Mouse (Mus musculus) heart, embryonic 10.5 days (tissue): ENCODE results near the gene Zfp551. TPM values are rescaled to one million over a fixed set of nuclear protein-coding genes. Genes with fewer than 3 reads are reported as not detected.

Source experiments
- DNase-seq: peaks from one replicate; pipeline ENCODE4 v3.0.0-alpha.2; 2017; ENCODE audit warnings: low spot score
- H3K27ac ChIP-seq: fragments of 300-500 bp; sonication (generic); 2 replicates; pipeline ENCODE4 v1.5.1; 2016; ENCODE audit warnings: mild to moderate bottlenecking
- H3K27me3 ChIP-seq: fragments of 300-500 bp; sonication (generic); 2 replicates; pipeline ENCODE4 v1.6.1; 2016; ENCODE audit warnings: mild to moderate bottlenecking; ENCODE audit not compliant: poor library complexity, insufficient read depth, severe bottlenecking
- H3K36me3 ChIP-seq: fragments of 300-500 bp; sonication (generic); 2 replicates; pipeline ENCODE4 v1.6.1; 2016; ENCODE audit warnings: mild to moderate bottlenecking, moderate library complexity
- H3K4me1 ChIP-seq: fragments of 300-500 bp; sonication (generic); 2 replicates; pipeline ENCODE4 v1.6.1; 2016; ENCODE audit warnings: mild to moderate bottlenecking
- H3K4me3 ChIP-seq: fragments of 300-500 bp; sonication (generic); 2 replicates; pipeline ENCODE4 v1.5.1; 2016; ENCODE audit warnings: mild to moderate bottlenecking, moderate library complexity
- H3K9me3 ChIP-seq: fragments of 300-500 bp; sonication (generic); 2 replicates; pipeline ENCODE4 v1.6.1; 2016; ENCODE audit warnings: mild to moderate bottlenecking, moderate library complexity
- WGBS: fragments of 180-500 bp; shearing (Covaris S2); methylation state at CpG from one replicate; pipeline ENCODE4 v1.1.7; 2016; 5-methylcytosine and 5-hydroxymethylcytosine counted together
- polyA plus RNA-seq: library from polyadenylated mRNA; unstranded; fragments of >200 nt; fragmentation: Nextera tagmentation; extraction: Ambion mirVana; gene quantifications from 2 replicates; pipeline ENCODE4 v1.2.1, GENCODE M21; 2016

Gene Zfp551
- polyA plus RNA-seq, result 2.5 and 3.0 TPM in 2 replicates

DNA sequence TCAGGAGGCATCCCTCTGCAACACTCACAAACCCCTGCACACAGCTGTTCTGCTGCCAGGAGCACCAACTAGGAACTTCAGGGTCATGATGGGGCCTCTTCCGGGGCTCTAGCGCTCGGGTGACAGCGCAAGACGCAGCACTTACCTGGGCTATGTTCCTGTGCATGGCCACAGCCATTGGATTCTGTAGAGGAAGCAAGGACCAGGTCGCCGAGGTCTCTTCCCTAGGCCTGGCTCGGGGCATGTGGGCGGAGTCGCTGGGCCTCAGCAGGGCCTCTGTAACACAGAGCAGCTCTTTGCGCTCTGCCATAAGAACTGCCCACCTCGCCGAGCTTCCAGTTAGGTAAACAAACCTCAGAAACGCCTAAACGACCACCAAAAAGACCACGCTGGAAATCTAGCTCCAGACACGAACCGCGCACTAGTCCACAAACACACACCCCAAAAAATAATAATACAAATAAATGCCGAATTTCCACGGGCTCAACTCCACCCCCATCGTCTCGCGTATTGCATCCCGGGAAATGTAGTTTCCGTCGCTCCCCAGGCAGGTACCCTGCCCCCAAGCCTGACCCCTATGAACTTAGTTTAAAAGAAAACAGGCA lies at the start of gene Zfp551:
Gene Zfp551, minus strand, starts transcription at position 507 of the 605 bp plus-strand sequence.
- H3K4me3 ChIP-seq, result peak within 1 kb of the TSS; percentile 69
- H3K36me3 ChIP-seq, result peaks cover 2% of the 10 kb centered on the region; the same call in 1 of the 2 replicates
- H3K27me3 ChIP-seq, result no peaks in the 10 kb centered on the region
- H3K9me3 ChIP-seq, result no peaks in the 10 kb centered on the region
- peak; percentile 91 for DNase-seq
- under 1% methylated on average over 27 of the region's 27 CpGs for WGBS
- peak within 1 kb of the TSS; percentile 89 for H3K27ac ChIP-seq
- H3K4me1 ChIP-seq, result peaks cover 10% of the 10 kb centered on the region; the same call in 1 of the 2 replicates

DNA sequence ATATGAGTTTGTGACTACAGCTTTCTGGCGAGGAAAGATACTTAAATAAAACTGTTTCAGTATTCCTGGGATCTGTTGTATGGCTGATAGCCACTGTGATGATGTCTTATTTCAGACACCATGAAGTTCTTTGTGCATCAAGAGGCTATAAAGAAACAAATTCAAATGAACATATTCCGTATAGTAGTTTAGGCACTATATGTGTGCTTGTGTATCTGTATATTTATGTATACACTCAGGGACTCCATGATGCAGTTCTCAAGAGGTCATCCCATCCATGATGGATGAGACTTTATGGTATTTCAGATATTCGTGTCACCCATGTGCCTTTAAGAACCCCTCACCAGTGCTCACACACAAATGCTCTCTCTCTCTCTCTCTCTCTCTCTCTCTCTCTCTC lies 304 bp upstream of the Zfp551 start:
- H3K36me3 ChIP-seq, result peaks cover 2% of the 10 kb centered on the region; the same call in 1 of the 2 replicates
- peak overlapping the region; percentile 89; the same call in 1 of the 2 replicates for H3K27ac ChIP-seq
- peak overlapping the region; percentile 69 for H3K4me3 ChIP-seq
- H3K27me3 ChIP-seq, result no peaks in the 10 kb centered on the region
- no peaks in the 10 kb centered on the region for H3K9me3 ChIP-seq
- DNase-seq, result no peak
- H3K4me1 ChIP-seq, result peaks cover 10% of the 10 kb centered on the region; the same call in 1 of the 2 replicates
- 58% methylated on average over 3 of the region's 3 CpGs for WGBS

DNA sequence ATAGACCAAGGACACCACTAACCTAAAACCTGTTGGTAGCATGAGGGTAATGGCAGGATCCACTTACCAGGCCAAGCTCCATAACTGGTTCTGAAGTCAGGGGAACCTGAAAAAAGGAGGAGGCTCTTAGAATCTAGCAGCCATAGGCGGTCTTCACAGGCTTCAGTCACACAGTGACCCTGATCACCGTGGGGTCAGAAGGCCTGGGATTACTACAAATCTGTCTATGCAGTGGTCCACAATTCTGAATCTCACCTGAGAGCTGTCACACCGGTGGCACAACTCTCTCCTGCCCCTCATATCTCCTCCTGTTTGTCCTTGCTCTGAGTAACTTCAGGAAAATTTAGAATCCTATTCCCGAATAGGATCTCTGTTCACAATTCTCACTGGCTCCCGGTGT lies 810 bp downstream of the Zfp551 start:
- no peaks in the 10 kb centered on the region for H3K27me3 ChIP-seq
- H3K4me3 ChIP-seq, result peak overlapping the region; percentile 69
- H3K27ac ChIP-seq, result peak overlapping the region; percentile 89
- H3K9me3 ChIP-seq, result no peaks in the 10 kb centered on the region
- H3K36me3 ChIP-seq, result peaks cover 8% of the 10 kb centered on the region
- 50% methylated on average over 5 of the region's 5 CpGs for WGBS
- DNase-seq, result no peak
- H3K4me1 ChIP-seq, result peaks cover 10% of the 10 kb centered on the region; the same call in 1 of the 2 replicates

DNA sequence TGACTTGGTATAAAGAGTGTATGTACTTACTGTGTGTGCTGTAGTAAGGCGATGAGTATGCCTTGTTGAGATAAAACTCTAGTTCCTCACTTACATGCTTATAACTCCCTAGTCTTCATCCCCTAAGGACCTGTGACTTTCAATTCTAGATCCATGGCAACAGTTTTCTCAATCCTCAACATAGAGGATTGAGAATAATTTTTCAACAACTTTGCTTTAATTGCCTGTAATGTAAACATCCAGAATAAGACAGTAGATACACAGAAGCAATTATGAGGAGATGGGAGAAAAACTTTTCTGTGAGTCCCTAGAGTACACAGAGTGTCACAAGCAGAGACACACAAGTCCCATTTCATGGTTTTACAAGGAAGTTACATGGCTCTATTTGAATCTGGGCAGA lies 53.4 kb downstream of the Zfp551 start, which contains the start of gene Vmn1r84:
Gene Vmn1r84, minus strand, starts transcription at position 101 of the 400 bp plus-strand sequence.
- H3K36me3 ChIP-seq, result no peaks in the 10 kb centered on the region
- WGBS, result 47% methylated on average over 1 of the region's 1 CpGs
- no peaks in the 10 kb centered on the region for H3K27me3 ChIP-seq
- H3K4me1 ChIP-seq, result no peaks in the 10 kb centered on the region
- H3K4me3 ChIP-seq, result no peak within 1 kb of the TSS
- DNase-seq, result no peak
- no peaks in the 10 kb centered on the region for H3K9me3 ChIP-seq
- H3K27ac ChIP-seq, result no peak within 1 kb of the TSS

Other genes with a start within 250 kb of the Zfp551 start
- not detected in 2 replicates for gene Vmn1r80, start 233.5 kb downstream of the Zfp551 start, polyA plus RNA-seq
- not detected in 2 replicates for gene Vmn1r81, start 154.5 kb downstream of the Zfp551 start, polyA plus RNA-seq
- not detected in 2 replicates for gene Vmn1r82, start 122.3 kb downstream of the Zfp551 start, polyA plus RNA-seq
- not detected in 2 replicates for gene Vmn1r83, start 93.3 kb downstream of the Zfp551 start, polyA plus RNA-seq
- gene Vmn1r84, start 53.5 kb downstream of the Zfp551 start, polyA plus RNA-seq, result not detected in 2 replicates
- 17.7 and 19.3 TPM in 2 replicates for gene Zfp606, start 55.5 kb upstream of the Zfp551 start, polyA plus RNA-seq
- not detected in 2 replicates for gene 2900092C05Rik, start 89.8 kb upstream of the Zfp551 start, polyA plus RNA-seq
- gene Vmn2r53, start 186.0 kb upstream of the Zfp551 start, polyA plus RNA-seq, result 0.01 TPM in 1 of 2 replicates, not detected in the other
- not detected in 2 replicates for gene Vmn2r54, start 217.6 kb upstream of the Zfp551 start, polyA plus RNA-seq